Mouse (Mus musculus) urinary bladder, postnatal 4 days (tissue): ENCODE results near the gene Fam219a.

Experiments used
- DNase-seq, 2 experiments: peaks; one replicate each; pipeline ENCODE4 v3.0.0; 2021 to 2022; ENCODE audit warnings: low spot score in 2 of 2

Gene Fam219a

DNA sequence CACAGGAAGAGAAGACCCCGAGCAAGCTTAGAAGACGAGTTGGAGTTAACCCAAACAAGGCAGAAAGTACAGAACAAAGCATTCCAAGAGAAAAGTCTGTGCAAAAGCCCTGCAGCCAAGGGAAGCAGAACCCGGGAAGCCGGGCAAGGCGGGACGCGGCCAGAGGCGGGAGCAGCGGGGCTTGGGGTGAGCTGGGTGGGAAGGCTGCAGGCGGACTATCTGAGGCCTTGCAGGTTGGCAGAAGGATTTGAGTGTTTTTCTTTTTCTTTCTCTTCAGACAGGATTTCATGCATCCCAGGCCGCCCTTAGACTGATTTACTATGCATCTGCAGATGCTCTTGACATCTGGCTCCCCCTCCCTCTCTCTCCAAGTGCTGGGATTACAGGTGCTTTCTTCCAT is 16.2 kb downstream of the Fam219a start:
- no peak for DNase-seq

DNA sequence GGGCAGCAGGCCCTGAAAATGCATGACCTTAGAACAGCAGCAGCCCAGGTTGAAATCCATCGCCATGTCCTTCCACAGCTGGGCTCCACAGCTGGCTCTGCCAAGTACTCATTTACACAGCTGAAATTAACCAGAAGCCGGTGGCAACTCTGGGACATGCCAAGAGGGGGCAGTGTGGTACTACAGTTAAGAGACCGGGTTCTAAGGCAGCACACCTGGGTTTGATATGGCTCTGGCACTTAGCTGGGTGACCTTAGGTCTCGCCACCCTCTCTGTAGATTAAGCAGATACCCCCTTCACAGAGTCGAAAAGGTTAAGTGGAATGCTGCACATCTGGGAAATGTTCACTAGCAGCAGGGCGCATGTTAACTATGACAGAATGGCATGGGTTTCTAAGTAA is 16.8 kb downstream of the Fam219a start:
- DNase-seq: peak; percentile 39 to 69

DNA sequence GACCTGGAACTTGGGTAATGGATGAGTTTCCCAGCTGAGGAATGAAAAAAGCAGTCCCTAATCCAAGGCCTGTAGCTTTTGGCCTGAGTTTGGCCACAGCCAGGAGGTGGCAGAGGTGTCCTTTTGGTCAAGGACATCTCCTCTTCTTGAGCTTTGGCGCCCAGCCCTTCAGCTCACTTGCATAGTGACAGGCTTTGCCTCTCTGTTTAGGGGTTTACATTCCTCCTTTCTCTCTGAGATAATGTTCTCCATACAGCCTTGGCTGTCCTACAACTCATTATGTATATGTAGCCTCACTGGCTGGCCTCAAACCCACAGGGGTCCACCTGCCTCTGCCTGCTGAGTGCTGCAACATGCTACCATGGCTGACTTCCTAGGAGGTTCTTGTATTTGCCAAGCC is 22.3 kb downstream of the Fam219a start:
- DNase-seq: no peak

DNA sequence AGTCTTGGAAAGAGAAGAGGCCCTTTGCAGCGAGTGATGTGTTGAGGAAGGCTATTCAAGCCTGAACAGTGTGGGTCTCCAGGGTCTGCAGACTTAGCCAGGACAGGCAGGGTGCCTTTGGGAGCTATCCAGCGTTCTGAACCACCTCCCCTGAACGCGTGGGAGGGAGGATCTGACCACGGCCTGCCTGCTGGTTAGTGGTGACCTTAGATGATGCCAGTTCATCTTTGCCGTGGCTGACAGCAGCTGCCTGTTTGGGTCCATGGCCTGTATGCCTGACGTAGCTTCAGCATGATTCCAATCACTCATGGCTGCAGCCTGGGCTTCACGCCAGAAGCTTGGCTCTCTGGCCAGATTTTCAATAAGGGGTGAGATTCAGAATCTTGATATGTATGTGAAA is 23.4 kb downstream of the Fam219a start:
- DNase-seq: no peak

DNA sequence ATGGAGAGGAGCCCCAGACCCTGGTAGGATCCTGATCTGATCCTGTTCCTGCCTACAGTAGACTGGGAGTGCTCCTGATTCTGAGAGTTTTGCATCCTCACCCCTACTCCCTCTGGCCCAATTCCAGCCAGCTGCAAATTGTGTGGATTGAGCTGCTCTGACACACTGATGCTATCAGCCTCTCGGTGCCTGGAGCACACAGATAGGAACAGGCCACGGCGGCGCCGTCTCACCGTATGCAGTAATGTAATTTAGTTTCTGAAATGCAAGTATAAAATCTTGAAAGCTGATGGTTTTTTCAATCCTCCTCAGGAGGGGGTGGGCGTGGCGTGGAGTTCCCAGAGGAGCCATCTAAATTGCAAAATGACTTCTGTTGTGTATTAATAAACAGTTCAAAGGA is 27.2 kb downstream of the Fam219a start:
- no peak for DNase-seq

DNA sequence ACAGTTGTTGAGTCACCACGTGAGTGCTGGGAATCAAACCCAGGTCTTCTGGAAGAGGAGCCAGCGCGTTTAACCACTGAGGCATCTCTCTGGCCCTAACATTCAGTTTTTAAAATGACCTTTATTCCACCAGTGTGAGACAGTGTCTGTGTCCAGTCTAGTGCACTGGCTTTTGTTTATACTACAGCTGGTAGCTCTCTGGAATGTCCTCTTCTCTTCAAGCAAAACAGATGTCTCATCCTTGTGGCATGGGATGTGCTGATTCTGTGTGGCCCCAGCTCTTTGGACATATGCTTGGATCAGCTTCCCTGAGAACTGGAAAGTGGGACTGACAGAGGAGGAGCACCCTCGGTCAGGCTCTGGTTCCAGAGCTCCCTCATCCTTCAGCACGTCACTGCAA is 34.5 kb downstream of the Fam219a start:
- DNase-seq: no peak

DNA sequence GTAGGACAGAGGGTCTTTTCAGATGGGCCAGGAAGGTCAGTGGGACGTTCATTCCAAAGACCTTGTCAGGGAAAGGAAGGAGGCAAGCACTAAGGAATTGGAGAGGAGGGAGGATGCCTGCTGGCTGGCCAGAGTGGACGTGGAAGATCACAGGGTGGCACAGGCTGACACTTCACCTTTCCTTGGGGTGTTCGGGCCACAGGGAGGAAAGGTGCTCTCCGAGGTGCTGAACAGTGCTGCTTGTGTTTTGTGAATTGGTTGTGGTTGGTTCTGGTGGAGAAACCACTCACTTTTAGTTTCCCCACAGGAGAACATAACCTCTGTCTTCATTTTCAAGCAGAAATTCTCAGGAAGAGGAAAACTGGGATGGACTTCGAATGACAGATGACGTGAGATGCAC is 36.9 kb downstream of the Fam219a start:
- DNase-seq: no peak

DNA sequence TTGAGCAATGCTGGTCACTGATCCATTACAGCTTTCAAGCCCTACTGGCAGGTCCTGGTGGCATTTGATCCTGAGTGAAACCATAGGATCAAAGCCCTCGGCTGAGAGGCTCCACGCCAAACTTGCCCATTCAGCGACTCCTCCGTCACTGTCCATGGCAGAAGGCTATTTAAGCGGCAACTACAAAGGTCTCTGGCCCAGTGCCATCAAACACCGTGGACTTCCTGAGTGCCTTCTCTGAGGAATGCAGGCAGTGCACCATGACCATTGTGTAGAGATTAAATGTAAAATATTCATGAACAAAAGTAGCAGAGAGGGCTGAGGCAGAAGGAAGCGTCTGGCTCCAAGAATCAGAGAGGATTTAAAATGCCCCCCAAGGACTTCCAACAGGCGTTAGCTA is 41.3 kb downstream of the Fam219a start:
- DNase-seq: no peak

DNA sequence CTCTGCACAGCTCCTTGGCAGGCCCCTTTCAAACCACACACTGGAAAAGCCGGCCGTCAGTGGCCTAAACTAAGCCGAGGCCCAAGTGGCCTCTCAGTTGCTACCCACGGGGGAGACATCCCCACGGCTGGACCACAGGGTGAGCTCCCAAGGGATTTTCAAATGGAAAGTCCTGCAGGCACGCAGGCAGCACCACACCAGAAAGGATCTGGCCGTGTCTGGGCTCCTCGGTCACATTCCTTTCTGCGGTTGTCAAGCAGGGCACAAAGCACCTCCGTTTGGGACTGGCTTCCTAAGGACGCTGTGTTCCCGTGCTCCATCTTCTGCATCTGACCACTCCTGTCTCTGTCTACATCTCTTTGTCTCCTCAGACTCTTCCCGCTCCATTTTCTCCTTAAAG is 42.3 kb downstream of the Fam219a start:
- DNase-seq: no peak

DNA sequence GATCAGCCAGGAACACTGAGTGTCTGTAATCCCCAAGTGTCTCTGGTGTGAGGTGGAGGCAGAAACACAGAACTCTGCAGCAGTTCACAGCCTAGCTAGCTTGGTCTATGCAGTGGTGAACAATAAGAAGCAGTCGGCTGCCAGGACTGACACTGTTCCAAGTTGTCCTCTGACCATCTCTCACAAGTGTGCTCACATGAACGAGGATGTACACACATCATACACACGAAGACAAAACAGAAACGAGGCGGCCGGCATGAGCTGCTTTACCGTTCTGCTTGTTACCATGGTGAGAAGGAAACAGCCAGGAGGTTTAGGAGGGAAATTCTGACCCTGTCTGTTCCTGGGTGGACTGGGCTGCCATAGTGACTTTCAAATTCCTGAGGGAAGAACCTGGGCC is 42.8 kb downstream of the Fam219a start:
- no peak for DNase-seq

DNA sequence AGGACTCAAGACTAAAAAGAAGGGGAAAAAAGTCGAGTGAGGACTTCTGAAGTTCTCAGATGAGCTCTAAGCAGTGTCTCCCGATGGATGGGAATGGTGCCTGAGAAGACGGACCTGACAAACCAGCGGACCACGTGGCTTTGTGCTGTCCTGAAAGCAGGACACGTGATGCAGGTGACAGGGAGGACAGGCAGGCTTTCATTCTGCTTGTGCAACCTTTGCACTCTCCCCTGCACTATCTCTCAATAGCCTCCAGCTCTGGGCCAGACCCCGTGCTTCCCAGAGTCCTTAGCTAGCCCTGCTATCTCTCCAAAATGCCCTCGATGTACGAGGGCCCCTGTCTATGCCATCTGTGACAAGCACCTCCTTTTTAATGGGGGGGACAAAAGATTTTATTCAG is 44.5 kb downstream of the Fam219a start:
- no peak for DNase-seq

DNA sequence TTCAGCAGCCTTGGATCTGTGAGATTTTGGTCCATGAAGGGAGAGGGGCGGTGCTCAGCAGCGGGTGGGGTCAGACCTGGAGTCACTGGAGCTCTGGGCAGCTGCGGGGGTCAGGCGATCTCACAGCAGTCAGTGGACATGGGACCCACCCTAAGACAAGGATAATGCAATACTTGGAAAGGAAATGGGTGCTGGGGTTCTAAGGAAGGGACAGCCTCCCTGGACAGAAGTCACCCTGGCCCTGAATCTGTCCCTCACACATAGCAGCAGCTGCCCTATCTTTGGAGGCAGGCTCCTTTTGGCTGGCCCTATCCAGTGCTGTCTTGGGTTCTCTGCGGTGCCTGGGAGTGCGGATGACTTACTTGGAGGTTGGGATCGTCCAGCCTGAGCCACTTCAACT is 45.5 kb downstream of the Fam219a start:
- no peak for DNase-seq

DNA sequence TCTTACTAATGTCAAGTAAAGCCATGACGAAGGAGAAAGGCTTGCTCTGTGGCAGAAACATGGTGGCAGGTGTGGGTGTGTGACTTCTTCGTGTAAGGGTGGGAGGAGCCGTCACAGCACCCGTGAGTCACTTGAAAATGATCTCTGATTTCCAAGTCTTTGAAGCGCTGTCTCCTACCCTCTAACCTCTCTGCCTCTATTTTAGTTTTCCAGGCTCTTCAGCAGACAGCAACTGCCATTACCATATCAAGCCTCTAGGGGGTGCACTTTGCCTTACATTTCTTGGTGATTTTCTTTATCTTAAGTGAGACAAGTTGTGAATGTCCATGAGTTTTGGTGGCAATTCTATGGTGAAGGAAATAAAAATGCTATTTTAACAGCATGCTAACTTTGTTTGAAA is 46.5 kb downstream of the Fam219a start:
- DNase-seq: no peak

DNA sequence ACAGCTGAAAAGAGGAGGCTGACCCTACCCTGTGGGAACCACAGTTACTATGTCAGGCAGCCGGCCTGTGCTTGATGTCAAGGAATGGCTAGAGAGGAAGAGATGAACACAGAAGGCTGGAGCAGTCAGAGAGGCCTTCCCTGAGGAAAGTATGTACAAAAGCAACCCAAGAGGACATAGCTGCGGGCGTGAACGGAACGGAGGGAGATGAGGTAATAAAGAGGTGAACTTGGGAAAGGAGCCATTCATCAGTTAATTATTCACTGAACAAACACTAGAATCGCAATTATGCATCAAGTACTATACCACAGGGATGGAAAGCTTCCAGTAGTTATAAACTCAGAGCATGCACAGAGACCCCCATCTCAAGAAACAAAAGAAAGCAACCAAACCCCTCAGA is 47.2 kb downstream of the Fam219a start:
- DNase-seq: no peak

DNA sequence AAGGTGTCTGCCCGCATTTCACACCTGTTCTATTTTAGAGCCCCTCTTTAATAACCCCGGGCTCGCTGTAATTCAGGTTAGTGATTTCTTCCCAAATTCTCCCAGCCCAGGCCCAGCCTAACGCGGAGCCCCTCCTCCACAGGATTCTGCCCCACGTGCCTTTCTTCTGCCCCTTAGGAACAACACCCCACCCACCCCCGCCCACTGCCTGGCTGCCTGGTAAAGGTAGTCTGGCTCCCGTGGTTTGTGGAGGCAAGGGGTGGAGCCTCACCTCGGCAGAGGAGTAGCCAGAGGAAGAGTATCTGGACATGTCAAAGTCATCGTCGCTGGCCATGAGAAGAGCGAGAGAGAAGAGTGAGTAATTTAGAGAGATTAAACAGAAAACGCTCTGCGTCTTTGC is 48.7 kb downstream of the Fam219a start:
- DNase-seq: no peak

DNA sequence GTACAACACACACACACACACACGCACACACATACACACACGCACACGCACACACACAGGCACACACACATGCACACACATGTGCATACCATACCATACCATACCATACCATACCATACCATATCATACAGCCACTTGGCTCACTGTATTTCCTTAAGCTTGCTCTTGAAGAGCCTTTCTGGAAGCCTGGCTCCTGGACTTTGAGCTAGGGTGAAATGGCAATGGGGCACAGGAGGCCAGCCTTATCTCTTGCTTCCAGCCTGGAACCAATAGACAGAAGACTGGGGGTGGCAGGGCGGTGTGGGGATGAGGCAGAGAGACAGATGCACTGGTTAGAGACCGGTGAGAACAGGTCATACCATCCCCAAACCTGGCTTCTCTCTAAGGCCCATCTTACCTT is 50.1 kb downstream of the Fam219a start:
- no peak for DNase-seq

DNA sequence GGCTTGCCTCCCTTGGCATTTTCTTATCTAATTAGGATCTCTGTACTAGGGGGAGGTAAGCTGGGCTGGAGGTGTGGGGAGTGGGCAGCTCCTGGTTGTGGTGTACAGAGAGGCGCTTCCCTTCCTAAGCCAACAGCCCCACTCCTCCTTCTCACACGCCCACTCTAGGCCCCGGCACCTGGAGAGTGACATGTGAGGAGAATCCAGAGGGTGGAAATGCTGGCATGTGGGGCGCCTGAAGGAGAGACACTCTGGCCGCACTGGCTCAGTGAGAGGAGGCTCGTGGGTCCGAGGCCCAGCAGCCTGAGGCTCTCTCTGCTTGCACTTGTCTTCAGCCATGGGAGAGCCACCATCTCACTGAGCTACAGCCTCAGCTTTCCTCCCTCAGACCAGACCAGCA is 51.0 kb downstream of the Fam219a start:
- no peak for DNase-seq

DNA sequence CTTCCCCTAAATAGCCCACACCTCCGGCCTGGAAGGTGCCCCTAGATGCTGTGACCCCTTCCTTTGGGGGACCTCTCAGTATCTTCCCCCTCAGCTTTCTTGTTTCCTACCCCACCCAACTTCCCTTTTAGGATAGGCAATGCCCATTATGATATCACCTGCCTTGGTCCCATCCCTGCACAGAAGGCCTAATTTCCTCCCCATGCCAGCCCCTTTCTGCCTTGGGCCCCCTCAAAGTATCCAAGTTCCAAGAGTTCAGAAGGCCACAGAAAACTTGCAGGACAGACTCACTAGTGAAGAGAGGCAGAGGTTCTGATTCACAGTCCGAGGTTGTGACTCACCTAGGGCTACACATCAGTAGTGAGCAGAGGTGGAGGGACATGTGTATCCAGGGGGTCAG is 52.1 kb downstream of the Fam219a start, which contains the start of gene 1110017D15Rik:
Gene 1110017D15Rik (minus strand): TSS at position 101 of the 400 bp plus-strand sequence.
- DNase-seq: no peak

DNA sequence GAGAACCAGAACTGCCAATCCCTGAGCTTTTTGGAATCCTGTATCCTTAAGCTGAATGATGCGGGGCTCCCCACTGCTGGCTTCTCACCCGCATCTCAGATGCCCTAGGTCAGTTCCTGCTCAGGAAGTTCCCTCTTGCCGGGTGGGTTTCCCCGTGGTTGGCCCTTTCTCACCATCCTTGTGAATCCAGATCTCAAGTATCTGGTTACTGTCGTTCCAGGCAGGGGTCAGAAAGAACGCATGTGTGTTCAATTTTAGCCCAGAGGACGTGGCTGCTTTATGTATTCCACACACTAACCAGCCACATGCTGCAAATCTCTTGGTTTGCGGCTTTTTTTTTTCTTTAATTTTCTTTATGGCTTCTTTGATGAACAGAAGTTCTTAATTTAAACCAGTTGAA is 55.6 kb downstream of the Fam219a start:
- DNase-seq: no peak

DNA sequence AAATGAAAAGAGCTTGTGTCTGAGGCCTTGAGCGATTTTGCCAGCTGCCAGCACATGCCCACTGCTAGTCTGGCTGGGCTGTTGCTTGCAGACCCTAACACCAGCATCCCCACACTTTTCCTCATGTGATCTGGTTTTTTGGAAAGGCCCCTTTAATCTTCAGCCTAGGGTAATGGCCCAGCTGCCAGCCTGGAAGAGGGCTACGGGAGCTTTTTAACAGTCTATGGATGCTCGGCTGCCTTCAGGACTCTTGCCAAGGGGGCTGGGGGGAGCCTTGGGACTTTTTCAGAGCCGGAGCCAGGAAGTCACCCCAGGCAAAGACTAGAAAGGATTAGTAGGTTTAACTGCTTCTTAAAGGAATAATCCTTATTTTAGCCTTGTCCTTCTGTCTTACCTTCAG is 56.0 kb downstream of the Fam219a start:
- no peak for DNase-seq

DNA sequence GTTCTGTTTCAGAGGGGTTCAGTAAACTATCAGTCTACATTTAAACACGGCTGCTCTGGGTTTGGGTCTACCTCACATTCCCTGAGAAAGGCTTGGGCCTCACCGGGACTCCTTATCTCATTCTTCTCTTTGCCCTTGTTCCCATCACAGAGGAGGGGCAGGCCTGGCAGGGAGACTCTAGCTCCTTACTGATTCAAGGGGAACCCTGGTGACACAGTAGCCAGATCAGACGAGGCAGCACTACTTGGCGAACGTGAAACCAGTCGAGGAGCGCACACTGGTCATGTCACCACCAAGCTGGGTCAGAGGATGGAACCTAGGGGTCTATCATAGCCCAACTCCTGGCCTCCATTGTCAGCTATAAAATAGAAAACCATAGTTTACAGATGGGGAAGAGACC is 61.3 kb downstream of the Fam219a start:
- no peak for DNase-seq

DNA sequence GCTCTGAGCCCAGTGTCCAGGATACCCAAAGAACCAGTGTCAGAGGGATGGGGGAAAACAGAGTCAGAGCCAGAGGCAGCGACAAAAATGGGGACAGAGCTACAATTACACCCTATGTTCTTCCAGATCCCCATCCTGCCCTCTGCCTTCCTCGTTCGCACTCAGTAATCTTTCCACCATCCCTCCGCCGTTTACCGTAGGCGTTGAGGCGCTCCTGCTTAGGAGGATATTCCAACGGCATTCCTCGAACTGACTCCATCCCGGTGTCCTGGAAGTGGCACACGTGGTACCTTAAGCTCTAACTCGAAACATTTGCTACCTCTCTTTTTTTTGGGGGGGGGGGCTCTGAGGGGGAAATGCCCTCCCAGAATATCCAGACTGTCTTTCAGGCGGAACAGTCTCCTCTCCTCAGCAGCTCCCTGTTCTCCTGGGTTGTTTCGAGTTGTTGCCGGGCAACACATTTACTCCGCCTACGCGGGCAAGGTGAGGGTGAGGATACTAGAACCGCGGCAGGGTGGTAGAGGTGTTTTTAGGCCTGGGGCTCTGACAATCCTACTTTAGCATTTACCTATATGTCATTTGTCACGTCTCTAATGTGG is 61.9 kb downstream of the Fam219a start:
- DNase-seq: no peak

DNA sequence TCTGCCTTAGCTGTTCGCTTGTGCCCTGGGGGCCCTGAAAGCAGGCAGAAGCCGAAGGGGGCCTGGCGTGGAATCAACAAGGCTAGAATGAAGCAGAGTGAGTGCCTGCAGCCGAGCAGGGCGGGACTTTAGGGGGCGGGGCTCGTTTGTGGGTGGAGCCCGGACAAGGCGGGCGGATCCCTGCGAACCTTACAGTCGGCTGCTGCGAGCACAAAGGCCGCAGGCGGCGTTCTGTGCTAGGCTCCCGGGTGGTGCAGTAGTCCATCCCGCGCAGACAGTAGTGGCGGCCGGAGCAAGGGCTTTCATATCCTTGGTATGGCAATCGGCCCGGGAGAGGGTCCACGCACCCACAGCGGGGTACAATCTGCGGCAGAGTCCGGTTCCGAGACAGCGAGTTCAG is 62.4 kb downstream of the Fam219a start:
- peak; percentile 79 to 87 for DNase-seq

DNA sequence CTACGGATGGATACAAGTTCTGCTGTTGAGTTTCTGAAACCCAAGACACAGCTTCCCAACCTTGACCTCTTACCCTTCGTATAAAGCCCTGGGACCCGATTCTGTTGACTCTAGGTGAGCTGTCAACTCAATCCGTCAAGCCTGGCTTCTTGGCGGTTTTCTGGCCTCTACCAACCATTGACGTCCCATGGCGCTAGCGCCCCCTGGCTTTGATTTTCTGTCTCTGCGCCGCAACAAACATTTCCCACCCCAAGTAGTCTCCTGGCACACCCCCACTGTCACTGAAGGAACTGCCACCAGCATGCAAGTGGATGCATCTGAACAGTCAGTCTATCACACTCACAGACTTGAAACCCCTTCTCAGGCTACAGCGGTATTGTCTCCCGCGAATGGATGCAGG is 63.2 kb downstream of the Fam219a start:
- peak in 1 of 2 experiments; percentile 48 for DNase-seq

DNA sequence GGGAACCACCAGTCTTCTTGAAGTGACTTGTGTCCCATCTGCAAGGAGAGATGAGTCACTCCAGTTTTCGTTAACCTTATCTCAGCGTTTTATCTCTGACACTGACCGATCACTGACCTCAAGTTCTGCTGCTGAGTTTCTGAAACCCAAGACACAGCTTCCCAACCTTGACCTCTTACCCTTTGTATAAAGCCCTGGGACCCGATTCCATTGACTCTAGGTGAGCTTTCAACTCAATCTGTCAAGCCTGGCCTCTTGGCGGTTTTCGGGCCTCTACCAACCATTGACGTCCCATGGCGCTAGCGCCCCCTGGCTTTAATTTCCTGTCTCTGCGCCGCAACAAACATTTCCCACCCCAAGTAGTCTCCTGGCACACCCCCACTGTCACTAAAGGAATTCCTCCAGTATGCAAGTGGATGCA is 64.2 kb downstream of the Fam219a start:
- no peak for DNase-seq
